Mouse (Mus musculus) liver, embryonic 11.5 days (tissue): ENCODE results near the gene Gm17078. TPM values are rescaled to one million over a fixed set of nuclear protein-coding genes. Genes with fewer than 3 reads are reported as not detected.
"Not testable (repeated sequence)": the region's sequence is repeated elsewhere in the genome, so short reads cannot be mapped to it uniquely, and the experiment has no call there.

Experiments
- ATAC-seq: fragments of 200-750 bp; cut with Nextera tagmentation; replicated peaks from 2 replicates; pipeline ENCODE4 v1.8.0; 2017; ENCODE audit warnings: moderate number of reproducible peaks, mild to moderate bottlenecking, moderate TSS enrichment, moderate library complexity; ENCODE audit not compliant: low FRiP score
- DNase-seq: peaks from one replicate; pipeline ENCODE4 v3.0.0-alpha.2; 2017; ENCODE audit warnings: low spot score
- H3K27ac ChIP-seq: fragments of 300-500 bp; sonication (generic); 2 replicates; pipeline ENCODE4 v1.5.1; 2014; ENCODE audit warnings: mild to moderate bottlenecking, low read depth, low read length, control low read depth
- H3K27me3 ChIP-seq: fragments of 300-500 bp; sonication (generic); replicated peaks from 2 replicates; pipeline ENCODE4 v1.6.1; 2014; ENCODE audit warnings: low read length, mixed read lengths; ENCODE audit not compliant: control insufficient read depth, insufficient read depth
- H3K36me3 ChIP-seq: fragments of 300-500 bp; sonication (generic); 2 replicates; pipeline ENCODE4 v1.6.1; 2014; ENCODE audit warnings: mild to moderate bottlenecking, low read length, moderate library complexity, mixed read lengths; ENCODE audit not compliant: control insufficient read depth, insufficient read depth
- H3K4me1 ChIP-seq: fragments of 300-500 bp; sonication (generic); replicated peaks from 2 replicates; pipeline ENCODE4 v1.6.1; 2014; ENCODE audit warnings: low read length, mixed read lengths; ENCODE audit not compliant: control insufficient read depth, insufficient read depth
- H3K4me2 ChIP-seq: fragments of 300-500 bp; sonication (generic); 2 replicates; pipeline ENCODE4 v1.6.1; 2014; ENCODE audit warnings: mild to moderate bottlenecking, control low read depth, moderate library complexity
- H3K4me3 ChIP-seq: fragments of 300-500 bp; sonication (generic); 2 replicates; pipeline ENCODE4 v1.5.1; 2014; ENCODE audit warnings: low read depth, low read length, control low read depth
- H3K9ac ChIP-seq: fragments of 300-500 bp; sonication (generic); 2 replicates; pipeline ENCODE4 v1.6.1; 2014; ENCODE audit warnings: low read depth, low read length, control low read depth
- H3K9me3 ChIP-seq: fragments of 300-500 bp; sonication (generic); 2 replicates; pipeline ENCODE4 v1.6.1; 2016; ENCODE audit warnings: low read length, inconsistent platforms, mixed read lengths; ENCODE audit not compliant: control insufficient read depth
- WGBS: fragments of 180-500 bp; shearing (Covaris S2); extraction: QIAGEN DNeasy Blood & Tissue Kit; methylation state at CpG from one replicate; pipeline ENCODE4 v1.1.7; 2014; 5-methylcytosine and 5-hydroxymethylcytosine counted together
- polyA plus RNA-seq: library from polyadenylated mRNA; unstranded; fragments of >200 nt; fragmentation: Nextera tagmentation; extraction: Ambion mirVana; gene quantifications from 2 replicates; pipeline ENCODE4 v1.2.1, GENCODE M21; 2014

Gm17078 gene
- not detected in 2 replicates for polyA plus RNA-seq

DNA sequence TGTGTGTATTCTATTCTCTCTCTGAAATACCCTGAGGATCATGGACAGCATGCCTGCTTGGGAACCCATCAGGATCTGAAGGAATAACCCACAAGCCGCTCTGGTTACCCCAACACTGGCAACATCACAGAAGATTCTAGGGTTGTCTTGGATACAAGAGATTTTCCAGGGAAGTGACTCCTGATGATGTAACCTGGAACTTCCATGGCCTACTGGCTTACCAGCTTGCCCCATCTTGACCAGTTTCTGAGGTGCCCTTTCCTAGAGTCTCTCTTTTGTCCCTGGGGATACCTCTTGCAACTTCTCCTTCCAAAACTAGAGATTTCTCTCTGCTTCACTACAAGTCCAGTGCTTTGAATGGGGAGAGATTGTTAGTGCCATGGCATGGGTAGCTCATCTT is at the start of gene Gm17078:
Gene Gm17078, minus strand, starts transcription at position 101 of the 400 bp plus-strand sequence.
- H3K36me3 ChIP-seq, result no peaks in the 10 kb centered on the region
- H3K9ac ChIP-seq, result no peak within 1 kb of the TSS
- no peaks in the 10 kb centered on the region for H3K9me3 ChIP-seq
- H3K4me2 ChIP-seq, result no peak within 1 kb of the TSS
- ATAC-seq (no peak), DNase-seq (no peak)
- H3K27me3 ChIP-seq, result no peaks in the 10 kb centered on the region
- H3K4me3 ChIP-seq, result no peak within 1 kb of the TSS
- WGBS, result 82% methylated on average over 1 of the region's 1 CpGs
- no peaks in the 10 kb centered on the region for H3K4me1 ChIP-seq
- no peak within 1 kb of the TSS for H3K27ac ChIP-seq

DNA sequence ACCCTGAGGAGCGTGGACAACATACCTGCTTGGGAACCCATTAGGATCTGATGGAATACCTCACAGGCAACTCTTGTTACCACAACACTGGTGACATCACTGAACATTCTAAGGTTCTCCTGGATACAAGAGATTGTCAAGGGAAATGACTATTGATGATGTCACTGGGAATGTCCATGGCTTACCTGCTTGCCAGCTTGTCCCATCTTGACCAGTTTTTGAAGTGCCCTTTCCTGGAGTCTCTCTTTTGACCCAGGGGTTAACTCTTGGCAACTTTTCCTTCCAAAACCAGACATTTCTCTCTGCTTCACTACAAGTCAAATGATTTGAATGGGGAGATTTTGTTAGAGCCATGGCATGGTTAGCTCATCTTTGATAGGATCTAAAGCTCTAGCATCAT is 24.5 kb upstream of the Gm17078 start, which contains the start of gene Gm4181:
Gene Gm4181, minus strand, starts transcription at position 101 of the 400 bp plus-strand sequence.
- WGBS, result 50% methylated on average over 1 of the region's 1 CpGs

GRCm38 (mm10) chr14:51632426-51632825 is 21.3 kb upstream of the Gm17078 start:
- H3K4me1 ChIP-seq, H3K9me3 ChIP-seq, H3K4me2 ChIP-seq, H3K4me3 ChIP-seq, H3K27ac ChIP-seq, H3K27me3 ChIP-seq, DNase-seq, H3K36me3 ChIP-seq, ATAC-seq, H3K9ac ChIP-seq: not testable (repeated sequence)
- 88% methylated on average over 1 of the region's 1 CpGs for WGBS

More for the DNA sequence above, 24.5 kb upstream of the Gm17078 start, which contains the start of gene Gm4181:
- not testable (repeated sequence) for DNase-seq, ATAC-seq, H3K36me3 ChIP-seq, H3K4me3 ChIP-seq, H3K4me1 ChIP-seq, H3K4me2 ChIP-seq, H3K9me3 ChIP-seq, H3K27ac ChIP-seq, H3K9ac ChIP-seq, H3K27me3 ChIP-seq

DNA sequence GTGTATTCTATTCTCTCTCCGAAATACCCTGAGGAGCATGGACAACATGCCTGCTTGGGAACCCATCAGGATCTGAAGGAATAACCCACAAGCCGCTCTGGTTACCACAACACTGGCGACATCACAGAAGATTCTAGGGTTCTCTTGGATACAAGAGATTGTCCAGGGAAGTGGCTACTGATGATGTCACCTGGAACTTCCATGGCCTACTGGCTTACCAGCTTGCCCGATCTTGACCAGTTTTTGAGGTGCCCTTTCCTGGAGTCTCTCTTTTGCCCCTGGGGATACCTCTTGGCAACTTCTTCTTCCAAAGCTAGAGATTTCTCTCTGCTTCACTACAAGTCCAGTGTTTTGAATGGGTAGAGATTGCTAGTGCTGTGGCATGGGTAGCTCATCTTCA is 19.1 kb downstream of the Gm17078 start, which contains the start of gene Gm17174:
Gene Gm17174, minus strand, starts transcription at position 101 of the 400 bp plus-strand sequence.
- H3K27ac ChIP-seq, H3K27me3 ChIP-seq, H3K4me1 ChIP-seq, H3K36me3 ChIP-seq, H3K9me3 ChIP-seq, H3K9ac ChIP-seq, H3K4me3 ChIP-seq, H3K4me2 ChIP-seq, ATAC-seq, DNase-seq: not testable (repeated sequence)
- WGBS, result 88% methylated on average over 4 of the region's 4 CpGs

DNA sequence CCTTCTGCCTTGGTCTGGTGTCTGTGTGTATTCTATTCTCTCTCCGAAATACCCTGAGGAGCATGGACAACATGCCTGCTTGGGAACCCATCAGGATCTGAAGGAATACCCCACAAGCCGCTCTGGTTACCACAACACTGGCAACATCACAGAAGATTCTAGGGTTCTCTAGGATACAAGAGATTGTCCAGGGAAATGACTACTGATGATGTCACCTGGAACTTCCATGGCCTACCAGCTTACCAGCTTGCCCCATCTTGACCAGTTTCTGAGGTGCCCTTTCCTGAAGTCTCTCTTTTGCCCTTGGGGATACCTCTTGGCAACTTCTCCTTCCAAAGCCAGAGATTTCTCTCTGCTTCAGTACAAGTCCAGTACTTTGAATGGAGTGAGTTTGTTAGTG is 37.1 kb downstream of the Gm17078 start, which contains the start of gene Gm17175:
Gene Gm17175, minus strand, starts transcription at position 101 of the 400 bp plus-strand sequence.
- not testable (repeated sequence) for H3K9me3 ChIP-seq, H3K9ac ChIP-seq, H3K36me3 ChIP-seq, H3K4me3 ChIP-seq, H3K27ac ChIP-seq, H3K27me3 ChIP-seq, H3K4me1 ChIP-seq, H3K4me2 ChIP-seq, ATAC-seq, DNase-seq
- 78% methylated on average over 2 of the region's 2 CpGs for WGBS

Other genes starting within 250 kb of the Gm17078 start
- not detected in 2 replicates for gene Gm7247, start 249.6 kb downstream of the Gm17078 start, polyA plus RNA-seq
- gene Vmn2r88, start 200.5 kb downstream of the Gm17078 start, polyA plus RNA-seq, result not detected in 2 replicates
- gene Vmn2r89, start 159.5 kb downstream of the Gm17078 start, polyA plus RNA-seq, result not detected in 2 replicates
- 0.21 TPM in 1 of 2 replicates, not detected in the other for gene Gm5622, start 58.5 kb downstream of the Gm17078 start, polyA plus RNA-seq
- not detected in 2 replicates for gene Gm17175, start 37.2 kb downstream of the Gm17078 start, polyA plus RNA-seq
- gene Gm17174, start 19.2 kb downstream of the Gm17078 start, polyA plus RNA-seq, result not detected in 2 replicates
- gene Gm4181, start 24.4 kb upstream of the Gm17078 start, polyA plus RNA-seq, result not detected in 2 replicates
- gene Gm17079, start 84.2 kb upstream of the Gm17078 start, polyA plus RNA-seq, result not detected in 2 replicates
- gene Gm5800, start 105.9 kb upstream of the Gm17078 start, polyA plus RNA-seq, result not detected in 2 replicates
- not detected in 2 replicates for gene Ang4, start 162.3 kb upstream of the Gm17078 start, polyA plus RNA-seq
- gene AY358078, start 188.7 kb upstream of the Gm17078 start, polyA plus RNA-seq, result not detected in 2 replicates
- gene Ear6, start 242.4 kb upstream of the Gm17078 start, polyA plus RNA-seq, result 7.6 and 13.2 TPM in 2 replicates